Mouse (Mus musculus): ENCODE measurements around the gene Sorbs1.

DNA sequence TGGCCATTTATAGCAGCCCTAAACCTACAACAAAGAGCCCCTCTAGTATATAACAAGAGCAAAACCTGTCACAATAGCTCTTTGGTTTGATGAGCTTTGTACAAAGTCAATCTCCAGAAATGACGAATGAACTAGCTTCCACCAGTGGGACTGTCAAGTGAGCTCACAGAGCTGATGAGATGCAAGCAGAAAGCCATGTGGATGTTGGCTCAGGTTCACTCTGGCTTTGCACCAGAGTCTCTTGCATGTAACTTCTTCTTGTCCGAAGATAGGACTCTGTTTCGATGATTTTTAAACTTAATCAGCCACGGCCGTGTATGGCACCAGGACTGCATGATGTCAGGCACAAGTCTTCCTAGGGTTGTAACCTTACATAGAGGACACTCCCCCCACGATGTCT lies 133.6 kb downstream of the Sorbs1 start:
- no peak for TF ChIP-seq CTCF (IDR thresholded peaks at IDR 0.05; ENCODE audit: borderline replicate concordance, insufficient read depth, low read length)
- TF ChIP-seq POLR2A (IDR thresholded peaks at IDR 0.05; ENCODE audit: low read depth, low read length) = no peak

All from embryonic fibroblast, embryonic 13.5 days (primary cell).